Mouse (Mus musculus): Measurements from ENCODE around the gene Ubr4.

The Ubr4 gene

DNA sequence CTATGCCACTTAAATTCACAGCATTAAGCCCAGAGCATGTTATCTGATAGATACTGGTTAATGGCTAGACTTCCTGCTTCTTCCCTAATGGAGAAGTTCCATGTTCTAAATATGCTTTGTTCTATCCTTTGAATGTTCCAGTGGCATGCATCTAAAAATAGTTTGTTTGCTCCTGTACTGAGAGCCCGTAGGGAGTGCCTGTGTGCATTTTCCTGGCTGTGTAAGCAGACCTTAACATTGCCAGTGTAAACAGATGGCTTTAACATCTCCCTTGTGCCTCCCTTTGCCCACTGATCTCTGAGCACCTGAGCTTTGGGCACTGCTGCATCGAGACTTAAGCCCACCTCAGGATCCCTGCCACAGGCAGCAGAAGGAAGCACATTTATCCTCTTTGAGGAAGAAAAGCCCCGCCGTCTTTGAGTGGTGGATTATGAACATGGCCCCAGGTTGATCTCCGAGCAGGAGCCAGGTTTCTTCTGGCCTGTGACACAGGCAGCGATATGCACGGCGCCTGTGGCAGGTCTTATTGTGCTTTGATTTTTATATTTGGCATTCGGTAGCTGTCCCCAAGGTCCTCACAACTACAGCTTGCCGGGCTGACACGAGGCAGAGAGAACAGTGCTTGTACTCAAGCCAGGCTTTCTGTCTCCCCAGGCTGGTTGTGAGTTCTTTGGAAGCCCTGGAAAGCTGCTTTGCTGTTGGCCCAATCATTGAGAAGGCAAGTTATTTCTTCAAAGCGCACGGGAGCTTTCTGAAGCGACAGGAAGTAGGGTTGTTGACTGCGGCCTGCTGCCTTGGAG is 80.8 kb downstream of the Ubr4 start:
- DNase-seq: peak; percentile 19

DNA sequence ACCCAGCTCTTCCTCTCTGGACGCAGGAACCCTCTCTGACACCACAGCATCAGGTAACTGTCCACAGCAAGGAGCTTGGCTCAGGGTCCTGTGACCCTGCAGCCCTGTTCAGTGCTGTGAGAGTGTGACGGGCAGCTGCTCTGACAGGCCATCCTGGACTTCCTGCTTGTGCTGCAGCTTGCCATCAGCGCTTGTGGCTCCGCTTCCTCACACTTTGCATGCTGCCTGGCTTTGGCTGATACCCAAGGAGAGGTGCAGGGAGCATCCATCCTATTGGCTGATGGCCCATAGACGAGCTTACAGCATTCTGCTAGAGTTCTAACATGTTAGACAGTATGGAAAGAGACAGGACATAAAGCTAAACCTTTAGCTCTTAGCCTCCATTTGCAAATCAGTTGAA is 88.8 kb downstream of the Ubr4 start:
- DNase-seq: no peak

DNA sequence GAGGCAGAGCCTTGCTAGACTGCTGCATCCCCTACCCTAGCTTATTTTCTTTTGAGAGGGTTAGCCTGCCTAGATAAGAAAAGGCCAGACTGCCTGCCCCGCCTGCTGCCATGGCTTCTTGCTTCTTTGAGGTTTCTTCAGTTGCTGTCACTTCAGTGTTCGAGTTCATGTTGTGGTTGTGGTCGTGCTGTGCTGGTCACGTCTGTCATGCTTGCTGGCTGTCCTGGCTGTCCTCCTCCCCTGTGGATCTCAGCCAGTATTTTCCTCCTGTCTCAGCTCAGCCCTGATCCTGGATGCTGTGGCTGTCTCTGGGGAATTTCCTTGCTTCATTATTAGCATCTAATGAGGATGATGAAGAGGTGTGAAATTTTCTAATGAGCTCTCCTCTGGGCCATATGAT is 89.4 kb downstream of the Ubr4 start:
- DNase-seq: no peak

DNA sequence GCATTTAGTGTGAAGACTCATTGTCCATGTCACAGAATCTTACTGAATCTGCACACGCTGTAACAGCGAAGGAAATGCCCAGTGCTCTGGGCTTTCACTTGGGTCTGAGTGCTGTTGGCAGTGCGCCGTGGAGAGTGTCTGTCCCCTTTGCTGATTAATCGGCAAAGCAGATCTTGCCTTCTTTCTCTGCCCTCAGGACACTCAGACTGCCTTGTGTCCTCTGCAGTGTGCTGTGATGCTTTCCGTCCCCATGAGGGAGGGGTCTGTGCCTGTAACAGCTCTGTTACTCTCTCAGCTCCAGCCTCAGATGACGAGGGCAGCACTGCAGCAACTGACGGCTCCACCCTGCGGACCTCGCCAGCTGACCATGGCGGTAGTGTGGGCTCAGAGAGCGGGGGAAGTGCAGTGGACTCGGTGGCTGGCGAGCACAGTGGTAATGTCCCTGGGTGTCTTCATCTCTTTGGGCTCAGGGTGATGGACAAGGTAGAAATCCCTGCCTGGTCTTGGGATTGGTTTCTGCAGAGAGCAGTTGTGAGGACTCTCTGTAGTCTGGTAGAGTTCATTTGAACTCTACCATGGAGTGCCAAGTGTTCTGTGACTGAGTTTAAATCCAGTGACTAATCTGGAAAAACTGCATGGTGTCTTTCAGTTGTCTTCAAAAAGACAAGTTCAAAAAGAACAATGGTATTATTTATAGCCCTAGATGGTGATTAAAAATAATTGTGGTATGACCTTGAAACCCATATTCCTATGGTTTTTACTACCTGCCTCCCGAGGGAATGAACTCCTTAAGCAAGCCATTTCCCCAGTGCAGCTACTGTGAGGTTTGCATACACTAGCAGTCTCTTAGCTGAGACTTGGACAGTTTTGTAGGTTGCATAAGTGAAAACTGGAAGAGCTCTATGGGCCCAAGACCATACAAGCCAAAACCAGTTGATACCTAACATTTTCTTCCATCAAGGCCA is 90.3 kb downstream of the Ubr4 start:
- DNase-seq: no peak

DNA sequence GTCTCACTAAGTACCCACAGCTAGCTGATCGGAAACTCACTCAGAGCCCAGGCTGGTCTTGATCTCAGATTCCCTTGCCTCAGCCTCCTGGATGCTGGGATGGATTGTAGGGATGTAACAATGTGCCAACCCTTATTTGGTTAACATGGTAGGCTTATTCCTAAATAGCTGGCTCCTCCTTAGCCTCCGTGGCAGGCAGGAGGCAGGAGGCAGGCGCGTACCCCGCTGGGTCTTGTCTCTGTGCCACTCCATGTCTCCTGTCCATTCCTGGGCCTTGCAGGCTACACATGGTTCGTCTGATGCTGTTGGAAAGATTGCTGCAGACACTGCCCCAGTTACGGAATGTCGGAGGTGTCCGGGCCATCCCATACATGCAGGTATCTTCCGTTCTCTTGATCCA is 91.9 kb downstream of the Ubr4 start:
- DNase-seq: no peak

DNA sequence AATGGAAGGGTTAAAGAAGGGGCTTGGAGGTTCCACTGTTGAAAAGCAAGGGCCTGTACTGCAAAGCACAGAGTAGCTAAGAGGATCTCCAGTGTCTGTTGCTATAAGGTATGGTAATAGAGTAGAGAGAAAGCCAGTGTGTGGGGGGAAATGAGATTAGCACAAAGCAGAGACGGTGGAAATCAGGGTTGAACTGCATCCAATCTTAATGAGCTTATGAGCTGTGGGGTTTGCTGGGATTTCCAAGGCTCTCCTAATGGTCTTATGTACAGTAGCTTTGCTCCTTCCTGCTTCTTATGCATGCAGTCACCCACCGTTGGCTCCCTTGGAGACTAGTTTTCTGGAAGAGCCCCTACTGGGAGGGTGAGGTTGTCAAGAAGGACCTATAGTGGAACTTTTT is 93.8 kb downstream of the Ubr4 start:
- DNase-seq: no peak

DNA sequence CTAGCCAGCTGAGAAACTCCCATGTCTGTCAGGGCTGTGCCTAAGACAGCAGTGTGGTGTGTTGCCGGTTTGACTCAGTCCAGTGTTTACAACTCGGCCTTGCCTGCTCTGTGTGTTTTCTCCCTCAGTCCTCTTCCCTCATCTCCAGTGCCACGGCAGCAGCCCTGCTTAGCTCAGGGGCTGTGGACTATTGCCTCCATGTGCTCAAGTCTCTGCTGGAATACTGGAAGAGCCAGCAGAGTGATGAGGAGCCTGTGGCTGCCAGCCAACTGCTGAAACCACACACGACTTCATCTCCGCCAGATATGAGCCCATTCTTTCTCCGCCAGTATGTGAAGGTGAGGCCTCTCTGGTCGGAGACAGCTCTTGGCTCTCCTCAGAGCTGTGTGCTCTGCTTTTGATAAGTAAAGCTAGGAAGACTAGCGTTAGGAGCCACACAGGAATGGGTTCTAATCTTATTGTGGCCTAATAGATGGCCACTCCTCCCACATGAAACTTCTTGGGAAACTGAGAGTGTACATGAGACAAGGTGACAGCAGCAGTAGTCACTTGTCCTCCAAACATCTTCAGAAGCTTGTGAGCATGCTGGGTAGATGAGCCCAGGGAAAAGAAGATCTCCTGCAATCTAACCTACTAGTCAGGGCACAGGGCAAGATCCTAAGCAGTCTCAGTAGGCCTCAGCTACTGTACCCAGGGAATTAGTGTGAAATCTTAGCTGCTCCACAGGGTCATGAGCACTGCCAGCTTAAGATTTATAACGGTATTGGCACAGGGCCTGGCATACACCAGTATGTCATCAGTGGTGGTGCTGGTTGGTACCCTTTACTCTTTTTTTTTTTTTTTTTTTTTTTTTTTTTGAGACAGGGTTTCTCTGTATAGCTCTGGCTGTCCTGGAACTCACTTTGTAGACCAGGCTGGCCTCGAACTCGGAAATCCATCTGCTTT is 94.6 kb downstream of the Ubr4 start:
- no peak for DNase-seq

DNA sequence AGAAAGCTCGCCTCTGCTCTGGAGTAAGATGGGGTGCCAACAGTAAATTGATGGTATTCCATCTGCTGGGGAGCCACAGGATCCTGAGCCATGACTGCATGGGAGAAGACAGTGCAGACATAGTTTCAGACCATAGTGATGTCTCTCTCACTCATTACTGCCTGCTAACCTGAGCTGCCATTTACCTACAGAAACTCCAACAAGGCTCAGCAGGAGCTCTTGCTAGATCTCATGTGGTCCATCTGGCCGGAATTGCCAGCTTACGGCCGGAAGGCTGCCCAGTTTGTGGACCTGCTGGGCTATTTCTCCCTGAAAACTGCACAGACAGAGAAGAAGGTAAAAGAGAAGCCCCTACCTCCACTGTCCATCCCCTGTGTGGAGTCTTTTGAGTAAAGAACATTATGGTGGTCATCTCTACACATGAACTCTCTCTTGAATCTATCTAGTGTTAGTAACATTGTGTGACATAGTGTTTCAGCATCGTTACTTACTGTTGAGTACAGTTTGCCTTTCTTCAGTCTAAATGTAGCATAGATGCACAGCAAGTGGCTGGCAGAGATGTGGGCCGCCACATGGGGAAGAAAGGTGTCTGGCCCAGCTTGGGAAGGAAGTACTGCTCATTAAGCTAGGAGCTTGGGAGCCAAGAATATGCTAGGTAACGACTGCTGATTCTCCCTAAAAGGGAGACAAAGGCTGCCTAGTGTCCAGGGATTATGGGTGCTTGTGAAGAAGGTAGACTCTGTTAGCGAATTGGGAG is 100.7 kb downstream of the Ubr4 start:
- no peak for DNase-seq

DNA sequence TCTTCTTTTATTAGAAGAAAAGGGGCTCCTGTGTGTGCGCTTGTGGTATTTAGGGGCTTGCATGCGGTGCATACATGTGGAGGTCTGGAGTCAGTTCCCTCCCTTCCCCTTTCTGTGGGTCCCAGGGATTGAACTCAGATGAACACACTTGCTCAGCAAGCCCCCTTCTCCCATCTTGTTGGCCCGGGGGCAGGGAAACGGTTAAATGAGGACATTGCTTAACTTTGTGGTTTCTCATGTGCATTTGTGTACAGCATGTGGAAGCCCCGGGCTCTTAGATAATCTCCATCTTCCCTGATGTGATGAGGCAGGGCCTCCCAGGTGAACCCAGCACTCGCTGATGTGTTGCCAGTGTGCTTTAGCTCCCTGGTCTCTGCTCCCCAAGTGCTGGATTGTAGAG is 101.9 kb downstream of the Ubr4 start:
- DNase-seq: no peak

DNA sequence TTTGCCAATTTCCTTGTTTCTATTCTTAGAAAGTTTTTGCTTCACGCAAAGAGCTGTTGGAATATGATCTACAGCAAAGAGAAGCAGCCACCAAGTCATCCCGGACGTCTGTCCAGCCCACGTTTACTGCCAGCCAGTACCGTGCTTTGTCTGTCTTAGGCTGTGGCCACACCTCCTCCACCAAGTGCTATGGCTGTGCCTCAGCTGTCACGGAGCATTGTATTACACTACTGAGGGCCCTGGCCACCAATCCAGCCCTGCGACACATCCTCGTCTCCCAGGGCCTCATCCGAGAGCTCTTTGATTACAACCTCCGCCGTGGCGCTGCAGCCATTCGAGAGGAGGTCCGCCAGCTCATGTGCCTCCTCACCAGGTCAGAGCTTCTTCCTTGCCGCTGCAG is 107.6 kb downstream of the Ubr4 start:
- no peak for DNase-seq

DNA sequence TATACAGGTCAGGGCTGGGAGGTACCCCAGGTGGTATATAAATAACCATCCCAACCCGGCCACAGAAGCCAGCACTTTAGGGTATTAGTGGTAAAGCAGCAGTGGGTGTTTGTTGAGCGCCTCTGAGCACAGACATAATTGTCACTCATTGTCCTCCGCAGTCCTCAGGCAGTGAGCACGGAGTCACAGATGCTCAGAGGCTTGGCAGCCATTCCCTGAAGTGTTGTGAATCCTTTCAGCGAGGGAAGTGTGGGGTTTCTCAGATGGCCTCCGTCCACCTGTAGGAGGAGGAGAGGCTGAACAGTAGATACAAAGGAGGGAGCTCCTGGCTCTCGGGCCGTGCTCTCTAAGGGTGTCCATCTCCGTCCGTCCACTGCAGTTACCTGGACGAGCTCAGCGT is 111.8 kb downstream of the Ubr4 start:
- peak; percentile 49 for DNase-seq

DNA sequence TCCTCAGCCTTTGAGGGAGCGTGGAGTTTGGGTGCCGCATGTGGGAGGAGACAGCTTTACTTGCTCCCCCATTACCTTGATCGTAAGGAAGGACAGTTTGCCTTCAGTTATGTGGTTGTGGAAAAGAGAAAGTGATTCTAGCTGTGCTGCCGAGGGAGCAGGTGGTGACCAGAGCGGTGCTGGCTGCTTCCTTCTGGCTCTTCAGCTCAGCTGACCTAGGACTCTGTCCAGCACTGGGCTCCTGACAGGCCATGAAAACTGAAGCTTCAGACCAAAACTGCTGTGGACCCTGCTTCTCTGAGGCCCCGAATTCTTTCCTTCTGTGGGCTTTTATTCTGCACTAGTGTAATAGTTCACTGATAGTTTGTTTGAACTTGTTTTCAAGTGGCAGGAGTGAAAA is 114.1 kb downstream of the Ubr4 start:
- no peak for DNase-seq

DNA sequence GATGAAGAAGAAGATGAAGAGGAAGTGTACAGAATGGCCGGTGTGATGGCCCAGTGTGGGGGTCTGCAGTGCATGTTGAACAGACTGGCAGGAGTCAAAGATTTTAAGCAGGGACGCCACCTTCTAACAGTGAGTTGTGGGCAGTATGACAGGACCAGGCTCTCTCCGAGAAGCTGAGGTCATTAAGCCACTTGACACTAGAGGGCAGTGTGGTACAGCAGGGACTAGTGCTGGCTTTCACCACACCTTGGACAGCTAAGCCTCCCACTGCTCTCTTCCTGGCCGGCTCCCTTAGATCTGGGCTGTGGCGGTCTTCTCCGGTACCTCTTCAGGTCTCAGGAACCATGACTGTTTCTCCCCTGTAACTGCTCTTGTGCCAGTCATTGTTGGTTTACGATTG is 117.8 kb downstream of the Ubr4 start:
- peak; percentile 83 for DNase-seq

DNA sequence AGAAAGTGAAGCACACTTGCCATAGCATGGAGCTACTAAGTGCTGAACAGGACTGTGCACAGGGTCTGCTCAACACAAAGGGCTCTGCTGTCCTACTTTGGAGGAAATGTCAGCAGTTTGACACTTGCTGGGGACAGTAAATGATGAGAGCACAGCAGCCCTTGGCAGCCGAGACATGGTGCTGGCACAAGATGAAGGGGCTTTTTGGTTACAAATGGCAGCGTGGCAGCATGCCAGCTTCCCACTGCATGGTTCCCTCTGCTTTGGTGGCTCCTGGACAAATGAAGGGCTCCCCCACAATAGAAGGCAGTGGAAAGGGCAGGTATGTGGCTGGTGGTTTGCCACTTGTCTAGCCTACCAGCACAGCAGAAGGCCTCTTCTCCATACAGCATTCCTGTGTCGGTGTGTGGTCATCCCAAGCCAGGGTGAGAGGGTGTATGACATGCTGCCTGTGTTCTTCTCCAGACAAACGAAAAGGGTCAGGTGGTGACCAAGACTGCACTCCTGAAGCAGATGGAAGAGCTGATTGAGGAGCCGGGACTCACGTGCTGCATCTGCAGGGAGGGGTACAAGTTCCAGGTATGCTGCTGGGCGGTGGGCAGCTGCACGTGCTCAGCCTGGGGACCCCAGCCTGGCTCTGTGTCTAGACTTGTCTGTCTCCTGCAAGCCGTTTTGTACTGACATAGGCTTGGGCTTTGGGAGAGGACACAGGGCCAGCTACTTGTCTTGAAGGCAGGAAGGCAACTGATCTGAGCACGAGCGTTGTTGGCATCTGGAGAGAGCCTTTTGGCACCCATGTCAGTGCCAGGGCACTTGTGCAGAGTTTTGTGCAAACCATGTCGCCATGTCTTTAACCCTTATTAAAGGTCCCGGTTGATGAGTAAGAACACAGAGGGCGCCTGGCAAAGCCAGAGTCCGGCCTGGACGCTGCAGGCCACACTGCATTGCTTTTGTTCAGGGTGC is 124.5 kb downstream of the Ubr4 start:
- DNase-seq: peak; percentile 30

DNA sequence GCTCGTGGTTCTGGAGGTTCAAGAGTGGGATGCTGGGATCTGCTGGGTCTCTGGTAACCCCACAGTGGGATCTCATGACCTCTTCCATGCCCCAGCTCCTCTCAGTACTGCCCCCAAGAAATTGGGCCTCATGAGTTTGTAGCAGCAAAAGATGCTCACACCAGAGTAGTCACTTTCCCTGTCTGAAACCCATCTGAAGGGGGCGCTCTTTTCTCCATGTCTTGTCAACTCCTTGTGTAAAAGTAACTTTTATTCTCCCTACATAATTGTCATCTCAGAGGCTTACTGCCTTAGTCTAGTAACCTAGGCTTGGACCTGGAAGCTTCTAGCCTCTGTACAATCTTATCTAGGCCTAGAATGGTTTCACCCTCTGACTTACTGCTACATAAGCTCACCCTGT is 125.6 kb downstream of the Ubr4 start:
- DNase-seq: no peak

DNA sequence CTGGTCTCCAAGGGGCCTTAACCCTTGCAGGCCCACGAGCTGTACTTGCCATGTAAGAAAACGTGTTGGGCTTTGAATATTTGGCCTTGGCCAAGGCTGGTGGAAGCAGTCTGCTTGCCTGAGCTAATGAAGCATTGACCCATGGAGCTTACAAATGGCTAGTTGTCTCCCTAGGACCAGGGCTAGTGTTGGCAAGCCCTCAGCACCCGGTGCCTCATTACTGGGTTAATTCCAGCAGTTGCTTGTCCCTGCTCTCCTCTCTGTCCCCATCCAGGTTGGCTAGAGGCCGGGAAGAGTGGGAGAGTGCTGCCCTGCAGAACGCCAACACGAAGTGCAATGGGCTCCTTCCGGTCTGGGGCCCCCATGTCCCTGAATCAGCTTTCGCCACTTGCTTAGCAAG is 126.8 kb downstream of the Ubr4 start:
- no peak for DNase-seq

DNA sequence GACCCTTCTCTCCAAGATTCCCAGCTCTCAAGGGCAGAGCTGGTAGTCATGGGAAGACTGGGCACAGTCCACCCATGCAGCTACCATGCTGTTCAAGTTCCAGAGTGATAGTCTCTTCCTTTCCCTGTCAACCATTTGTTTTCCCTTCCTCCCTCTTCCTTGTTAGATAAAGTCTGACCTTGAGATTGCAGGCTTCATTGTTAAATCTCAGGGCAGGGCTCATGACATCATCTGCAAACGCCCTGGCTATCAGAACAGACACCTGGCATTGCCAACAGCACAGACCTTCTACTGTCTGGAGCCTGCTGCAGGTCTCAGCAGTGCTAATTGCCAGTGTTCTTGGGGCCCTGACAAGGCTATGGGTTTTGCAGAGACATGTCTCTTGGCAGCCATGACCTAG is 129.0 kb downstream of the Ubr4 start:
- DNase-seq: no peak

DNA sequence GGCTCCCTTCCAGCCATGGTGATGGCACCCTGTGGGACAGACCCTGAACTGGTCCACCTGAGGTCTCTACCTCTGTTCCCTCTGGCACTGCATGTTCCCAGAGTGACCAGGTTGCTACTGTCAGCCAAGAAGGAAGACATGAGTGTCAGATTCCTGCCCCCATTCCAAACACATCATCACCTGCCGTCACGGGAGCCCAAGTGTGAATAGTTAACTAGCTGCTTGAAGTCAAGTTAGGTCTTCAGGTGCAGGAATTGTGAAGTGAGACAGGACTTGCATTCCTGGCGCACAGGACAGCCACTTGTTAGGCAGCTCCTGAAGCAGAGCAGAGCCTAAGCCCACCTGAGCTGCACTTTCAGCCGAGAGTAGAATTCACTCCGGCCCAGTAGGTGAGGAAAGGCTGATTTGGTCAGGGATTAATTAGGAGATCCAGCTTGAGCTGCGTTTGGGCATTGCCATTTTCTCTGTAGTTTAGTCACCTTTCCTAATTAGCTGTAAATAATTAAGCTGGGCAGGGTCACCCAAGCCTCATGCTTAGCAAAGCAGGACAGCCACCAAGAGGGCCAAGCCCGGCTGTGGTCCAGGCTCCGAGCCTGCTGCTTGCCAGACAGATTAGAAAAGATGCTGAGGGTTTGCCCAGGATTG is 131.2 kb downstream of the Ubr4 start:
- no peak for DNase-seq

DNA sequence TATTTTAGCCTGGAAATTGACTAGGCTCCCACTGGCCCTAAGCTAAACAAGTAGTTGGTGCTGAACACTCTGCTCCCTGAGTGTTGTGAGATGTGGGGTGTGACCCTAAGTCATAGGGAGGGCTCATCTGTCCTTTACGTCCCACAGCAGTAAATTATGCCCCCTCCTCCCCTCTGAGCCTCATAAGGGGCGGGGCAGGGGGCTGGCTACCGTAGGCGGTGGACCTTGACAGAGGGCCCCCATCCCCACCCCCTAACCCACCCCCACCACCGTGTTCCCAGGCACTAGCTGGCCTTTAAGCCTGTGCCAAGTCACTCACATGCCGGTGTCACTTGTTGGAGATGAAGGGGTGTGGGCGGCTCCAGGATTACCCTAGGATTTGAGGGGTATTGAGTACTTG is 132.1 kb downstream of the Ubr4 start:
- no peak for DNase-seq

DNA sequence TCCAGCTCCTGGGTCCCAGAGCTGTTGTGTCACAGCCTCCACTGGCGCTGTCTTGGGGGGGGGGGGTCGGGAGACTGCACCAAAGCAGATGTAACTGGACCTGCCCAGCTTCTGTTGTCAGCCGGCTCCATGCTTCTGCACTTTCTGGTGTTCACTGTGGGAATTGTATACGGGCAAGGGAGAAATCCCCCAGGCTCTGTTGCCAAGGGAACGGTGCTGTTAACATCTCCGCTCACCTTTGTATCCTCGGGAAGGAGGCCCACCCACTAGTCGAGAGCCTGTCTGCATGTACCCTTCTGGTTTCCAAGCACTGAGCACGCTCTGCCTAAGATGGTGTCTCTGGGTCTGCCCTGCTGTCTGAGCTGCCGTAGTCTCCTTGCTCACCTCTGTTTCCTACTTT is 134.7 kb downstream of the Ubr4 start:
- no peak for DNase-seq
